Mouse (Mus musculus): Measurements from ENCODE around the gene Yipf6. TPM values are rescaled to one million over a fixed set of nuclear protein-coding genes. Genes with fewer than 3 reads are reported as not detected.
A peak's percentile ranks its signal among the peaks of the same experiment; 100 is the strongest.

Gene Yipf6
- polyA plus RNA-seq (2014; fragmentation: Nextera tagmentation; extraction: Ambion mirVana): 14.5 and 21.4 TPM in 2 replicates

DNA sequence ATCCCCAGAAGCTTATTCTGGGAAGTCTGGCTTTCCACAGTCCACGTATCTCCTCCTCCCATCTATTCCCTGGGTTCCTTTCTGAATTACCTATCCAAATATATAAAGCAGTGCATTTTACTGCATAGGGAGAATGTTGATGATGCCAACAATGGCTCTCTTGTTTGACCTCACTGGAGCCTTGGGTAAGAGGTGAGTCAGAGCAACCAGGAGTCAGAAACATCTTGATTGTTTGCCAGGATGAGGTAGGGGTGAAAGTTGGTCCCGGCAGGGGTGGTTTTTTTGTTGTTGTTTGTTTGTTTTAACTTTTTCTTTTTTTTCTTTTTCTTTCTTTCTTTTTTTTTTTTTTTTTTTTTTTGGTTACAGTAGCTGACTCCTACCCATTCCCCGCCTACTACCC is at the start of gene Yipf6:
TSS of gene Yipf6 (plus strand) at position 216 of the 400 bp plus-strand sequence.
- H3K27me3 ChIP-seq (ENCODE audit: control insufficient read depth, insufficient read depth, low read length): no peaks in the 10 kb centered on the region
- H3K27ac ChIP-seq (replicated peaks; ENCODE audit: low read depth, low read length): peak within 1 kb of the TSS; percentile 89
- no peaks in the 10 kb centered on the region for H3K9me3 ChIP-seq (ENCODE audit: control insufficient read depth, low read length)
- DNase-seq (no peak), ATAC-seq (ENCODE audit: low FRiP score, low TSS enrichment) (no peak)
- peak within 1 kb of the TSS; percentile 60 for H3K9ac ChIP-seq (replicated peaks; ENCODE audit: low read length)
- H3K36me3 ChIP-seq (ENCODE audit: control insufficient read depth, insufficient read depth, low read length): no peaks in the 10 kb centered on the region
- H3K4me1 ChIP-seq (ENCODE audit: control insufficient read depth, insufficient read depth, low read length): 0 out of 2 replicates have a peak, but pooled peaks cover 6% of the 10 kb centered on the region
- H3K4me3 ChIP-seq (replicated peaks; ENCODE audit: low read depth, low read length): peak within 1 kb of the TSS; percentile 51
- WGBS: 74% methylated on average over 3 of the region's 3 CpGs
- peak within 1 kb of the TSS; percentile 58 for H3K4me2 ChIP-seq (ENCODE audit: low read length)

DNA sequence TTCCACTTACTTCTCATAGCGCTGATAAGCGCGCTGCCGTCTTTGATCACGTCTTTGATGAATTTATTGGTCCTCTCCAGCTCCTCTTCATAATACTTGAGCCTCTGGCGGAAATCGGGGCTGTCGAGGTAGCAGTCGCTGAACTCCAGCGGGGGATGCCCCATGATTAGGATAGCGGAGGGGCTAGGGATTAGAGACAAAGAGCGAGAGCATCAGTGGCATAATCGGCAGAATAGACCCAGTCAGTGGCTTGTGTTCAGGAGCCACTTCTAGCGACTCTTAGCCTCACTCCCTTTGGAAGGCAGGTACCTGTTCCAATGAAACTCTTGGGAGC is 46.1 kb upstream of the Yipf6 start:
- Histone ChIP-seq H3K4me3 (replicated peaks; ENCODE audit: low read depth, low read length) (peak overlapping the region; percentile 52), H3K27ac (replicated peaks; ENCODE audit: low read depth, low read length) (peak overlapping the region; percentile 90), H3K4me2 (ENCODE audit: low read length) (peak overlapping the region; percentile 59), H3K9ac (replicated peaks; ENCODE audit: low read length) (peak overlapping the region; percentile 62), H3K9me3 (ENCODE audit: control insufficient read depth, low read length) (no peaks in the 10 kb centered on the region), H3K27me3 (ENCODE audit: control insufficient read depth, insufficient read depth, low read length) (no peaks in the 10 kb centered on the region), H3K36me3 (ENCODE audit: control insufficient read depth, insufficient read depth, low read length) (no peaks in the 10 kb centered on the region), H3K4me1 (ENCODE audit: control insufficient read depth, insufficient read depth, low read length) (peaks cover 10% of the 10 kb centered on the region)
- ATAC-seq (ENCODE audit: low FRiP score, low TSS enrichment) (peak; percentile 60), DNase-seq (no peak)
- 22% methylated on average over 14 of the region's 14 CpGs for WGBS

DNA sequence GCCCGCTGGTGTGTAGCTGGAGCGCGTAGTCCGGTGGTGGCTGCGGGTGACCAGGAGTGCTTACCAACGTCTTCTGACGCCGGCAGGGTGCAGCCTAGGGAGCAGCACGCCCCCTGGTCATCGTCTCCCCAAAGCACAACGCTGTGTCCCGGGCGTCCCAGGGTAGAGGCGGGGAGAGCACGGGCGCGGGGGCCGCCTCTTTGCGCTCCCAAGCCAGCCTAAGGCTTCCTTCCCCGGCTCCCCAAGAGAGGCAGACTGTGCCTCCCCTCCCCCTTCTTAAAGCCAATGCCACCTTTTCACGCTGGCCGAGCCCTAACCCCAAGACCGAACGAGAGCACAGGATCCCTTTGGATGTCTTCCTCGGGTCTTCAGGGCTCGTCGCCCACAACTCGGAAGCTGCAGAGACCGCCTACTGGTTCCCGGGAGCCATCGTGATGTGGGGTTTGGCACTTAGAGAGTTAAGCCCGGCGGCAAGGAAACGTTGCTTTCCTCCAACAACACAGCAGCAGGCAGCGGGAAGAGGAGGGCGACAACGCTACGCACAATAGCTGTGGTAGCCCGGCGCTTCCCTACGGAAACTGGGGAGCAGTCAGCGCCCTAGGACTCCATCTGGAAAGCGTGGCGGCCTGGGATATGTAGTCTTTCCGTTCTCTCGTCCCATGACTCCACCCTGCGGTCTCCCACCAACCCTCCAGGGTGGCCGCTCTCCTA is 45.6 kb upstream of the Yipf6 start, which contains the start of gene Ophn1:
TSS of gene Ophn1 (minus strand) at position 620 of the 711 bp plus-strand sequence.
- 17% methylated on average over 48 of the region's 48 CpGs for WGBS
- no peaks in the 10 kb centered on the region for H3K36me3 ChIP-seq (ENCODE audit: control insufficient read depth, insufficient read depth, low read length)
- peaks cover 10% of the 10 kb centered on the region for H3K4me1 ChIP-seq (ENCODE audit: control insufficient read depth, insufficient read depth, low read length)
- no peaks in the 10 kb centered on the region for H3K27me3 ChIP-seq (ENCODE audit: control insufficient read depth, insufficient read depth, low read length)
- H3K4me3 ChIP-seq (replicated peaks; ENCODE audit: low read depth, low read length): peak within 1 kb of the TSS; percentile 52
- H3K9ac ChIP-seq (replicated peaks; ENCODE audit: low read length): peak within 1 kb of the TSS; percentile 62
- no peaks in the 10 kb centered on the region for H3K9me3 ChIP-seq (ENCODE audit: control insufficient read depth, low read length)
- DNase-seq: peak; percentile 86
- ATAC-seq (ENCODE audit: low FRiP score, low TSS enrichment): peak; percentile 93
- peak within 1 kb of the TSS; percentile 59 for H3K4me2 ChIP-seq (ENCODE audit: low read length)
- peak within 1 kb of the TSS; percentile 90 for H3K27ac ChIP-seq (replicated peaks; ENCODE audit: low read depth, low read length)

DNA sequence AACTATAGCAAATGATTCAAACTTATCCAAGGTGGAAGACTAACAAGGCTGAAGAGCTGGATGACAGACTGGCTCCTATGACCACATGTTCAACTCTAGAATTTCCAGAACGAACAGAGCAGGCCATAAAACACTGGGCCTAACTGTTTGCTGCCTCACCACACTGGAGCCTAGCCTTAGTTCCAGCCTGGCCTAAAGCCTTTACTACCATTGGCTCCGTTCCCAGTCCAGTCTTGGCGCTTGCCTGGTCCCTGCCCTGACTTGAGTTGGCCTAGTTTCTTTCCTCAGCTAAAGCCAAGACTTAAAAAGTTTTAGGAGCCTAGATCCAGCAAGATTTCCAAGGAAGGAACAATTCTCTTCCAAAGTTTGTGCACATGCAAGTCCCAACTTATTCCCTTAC is 37.8 kb upstream of the Yipf6 start:
- WGBS: 74% methylated on average over 3 of the region's 3 CpGs
- DNase-seq (no peak), ATAC-seq (ENCODE audit: low FRiP score, low TSS enrichment) (no peak)
- H3K36me3 ChIP-seq (ENCODE audit: control insufficient read depth, insufficient read depth, low read length): no peaks in the 10 kb centered on the region
- no peak overlapping the region for H3K4me2 ChIP-seq (ENCODE audit: low read length)
- H3K9ac ChIP-seq (replicated peaks; ENCODE audit: low read length): no peak overlapping the region
- no peaks in the 10 kb centered on the region for H3K4me1 ChIP-seq (ENCODE audit: control insufficient read depth, insufficient read depth, low read length)
- no peak overlapping the region for H3K4me3 ChIP-seq (replicated peaks; ENCODE audit: low read depth, low read length)
- H3K27me3 ChIP-seq (ENCODE audit: control insufficient read depth, insufficient read depth, low read length): no peaks in the 10 kb centered on the region
- no peak overlapping the region for H3K27ac ChIP-seq (replicated peaks; ENCODE audit: low read depth, low read length)
- no peaks in the 10 kb centered on the region for H3K9me3 ChIP-seq (ENCODE audit: control insufficient read depth, low read length)

DNA sequence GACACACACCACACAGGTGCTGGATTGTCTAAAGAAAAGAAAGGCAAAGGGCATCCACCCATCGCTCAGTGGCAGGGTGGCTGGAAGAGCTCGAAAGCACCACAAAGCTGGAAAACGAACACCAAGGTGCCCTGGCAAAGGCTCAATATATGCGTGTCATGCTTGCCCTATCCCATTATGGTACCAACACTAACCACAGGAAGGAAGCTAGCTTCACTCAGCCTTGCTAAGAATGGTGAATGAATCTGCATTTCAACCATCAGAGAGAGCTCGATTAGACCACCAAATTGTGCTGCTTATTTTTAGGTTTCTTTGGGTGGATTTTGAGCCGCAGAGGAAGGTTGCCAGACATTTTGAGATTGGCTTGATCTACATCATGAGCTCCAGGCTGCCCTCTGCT is 31.9 kb upstream of the Yipf6 start:
- WGBS: 85% methylated on average over 6 of the region's 6 CpGs
- no peak overlapping the region for H3K4me3 ChIP-seq (replicated peaks; ENCODE audit: low read depth, low read length)
- ATAC-seq (ENCODE audit: low FRiP score, low TSS enrichment) (no peak), DNase-seq (no peak)
- H3K9ac ChIP-seq (replicated peaks; ENCODE audit: low read length): no peak overlapping the region
- no peak overlapping the region for H3K27ac ChIP-seq (replicated peaks; ENCODE audit: low read depth, low read length)
- no peaks in the 10 kb centered on the region for H3K36me3 ChIP-seq (ENCODE audit: control insufficient read depth, insufficient read depth, low read length)
- H3K4me2 ChIP-seq (ENCODE audit: low read length): no peak overlapping the region
- H3K4me1 ChIP-seq (ENCODE audit: control insufficient read depth, insufficient read depth, low read length): no peaks in the 10 kb centered on the region
- no peaks in the 10 kb centered on the region for H3K9me3 ChIP-seq (ENCODE audit: control insufficient read depth, low read length)
- no peaks in the 10 kb centered on the region for H3K27me3 ChIP-seq (ENCODE audit: control insufficient read depth, insufficient read depth, low read length)

DNA sequence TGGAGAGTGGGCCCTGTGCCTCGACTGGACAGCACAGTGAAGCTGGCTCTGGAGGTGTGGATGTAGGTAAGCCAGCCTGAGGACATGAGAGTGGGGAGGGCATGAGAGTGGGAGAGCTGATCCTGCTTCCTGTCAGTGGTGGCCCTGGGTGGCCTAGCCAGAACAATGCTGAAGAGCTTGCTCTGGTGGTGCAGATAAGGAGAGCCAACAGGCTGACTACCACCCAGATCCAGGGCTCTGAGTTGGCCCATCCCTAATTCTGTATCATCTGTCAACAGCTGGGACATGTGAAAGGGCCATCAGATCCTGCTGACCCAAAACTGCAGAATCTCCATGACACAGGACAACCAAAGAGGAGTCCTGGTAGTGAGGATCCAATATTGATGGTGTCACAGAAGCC is 27.2 kb upstream of the Yipf6 start:
- no peaks in the 10 kb centered on the region for H3K4me1 ChIP-seq (ENCODE audit: control insufficient read depth, insufficient read depth, low read length)
- no peaks in the 10 kb centered on the region for H3K9me3 ChIP-seq (ENCODE audit: control insufficient read depth, low read length)
- no peak overlapping the region for H3K9ac ChIP-seq (replicated peaks; ENCODE audit: low read length)
- H3K36me3 ChIP-seq (ENCODE audit: control insufficient read depth, insufficient read depth, low read length): no peaks in the 10 kb centered on the region
- ATAC-seq (ENCODE audit: low FRiP score, low TSS enrichment) (no peak), DNase-seq (no peak)
- no peak overlapping the region for H3K4me2 ChIP-seq (ENCODE audit: low read length)
- WGBS: 57% methylated on average over 1 of the region's 1 CpGs
- no peaks in the 10 kb centered on the region for H3K27me3 ChIP-seq (ENCODE audit: control insufficient read depth, insufficient read depth, low read length)
- H3K4me3 ChIP-seq (replicated peaks; ENCODE audit: low read depth, low read length): no peak overlapping the region
- no peak overlapping the region for H3K27ac ChIP-seq (replicated peaks; ENCODE audit: low read depth, low read length)

DNA sequence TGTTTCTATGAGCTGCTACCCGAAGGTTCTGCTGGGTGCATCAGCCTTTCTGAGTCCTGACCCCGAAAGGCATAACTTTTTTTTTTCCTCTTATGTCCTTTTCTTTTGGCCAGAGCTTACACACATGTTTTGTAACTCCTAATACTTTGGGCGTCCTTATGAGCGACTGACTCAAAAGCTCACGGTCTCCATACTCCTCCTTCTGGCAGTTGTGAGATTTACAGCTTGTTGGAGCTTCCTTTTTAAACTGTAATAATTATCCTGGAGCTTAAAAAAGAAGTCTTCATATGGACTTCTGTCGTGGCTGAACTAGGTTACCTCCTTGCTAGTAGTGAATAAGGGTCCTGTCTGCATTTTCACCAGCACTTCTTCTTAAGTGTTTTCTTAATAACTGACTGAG is 16.7 kb upstream of the Yipf6 start:
- Histone ChIP-seq H3K9me3 (ENCODE audit: control insufficient read depth, low read length) (no peaks in the 10 kb centered on the region), H3K4me2 (ENCODE audit: low read length) (no peak overlapping the region), H3K4me3 (replicated peaks; ENCODE audit: low read depth, low read length) (no peak overlapping the region), H3K4me1 (ENCODE audit: control insufficient read depth, insufficient read depth, low read length) (no peaks in the 10 kb centered on the region), H3K27me3 (ENCODE audit: control insufficient read depth, insufficient read depth, low read length) (no peaks in the 10 kb centered on the region), H3K27ac (replicated peaks; ENCODE audit: low read depth, low read length) (no peak overlapping the region), H3K36me3 (ENCODE audit: control insufficient read depth, insufficient read depth, low read length) (no peaks in the 10 kb centered on the region), H3K9ac (replicated peaks; ENCODE audit: low read length) (no peak overlapping the region)
- WGBS: 29% methylated on average over 6 of the region's 6 CpGs
- peak; percentile 79 for DNase-seq
- no peak for ATAC-seq (ENCODE audit: low FRiP score, low TSS enrichment)

DNA sequence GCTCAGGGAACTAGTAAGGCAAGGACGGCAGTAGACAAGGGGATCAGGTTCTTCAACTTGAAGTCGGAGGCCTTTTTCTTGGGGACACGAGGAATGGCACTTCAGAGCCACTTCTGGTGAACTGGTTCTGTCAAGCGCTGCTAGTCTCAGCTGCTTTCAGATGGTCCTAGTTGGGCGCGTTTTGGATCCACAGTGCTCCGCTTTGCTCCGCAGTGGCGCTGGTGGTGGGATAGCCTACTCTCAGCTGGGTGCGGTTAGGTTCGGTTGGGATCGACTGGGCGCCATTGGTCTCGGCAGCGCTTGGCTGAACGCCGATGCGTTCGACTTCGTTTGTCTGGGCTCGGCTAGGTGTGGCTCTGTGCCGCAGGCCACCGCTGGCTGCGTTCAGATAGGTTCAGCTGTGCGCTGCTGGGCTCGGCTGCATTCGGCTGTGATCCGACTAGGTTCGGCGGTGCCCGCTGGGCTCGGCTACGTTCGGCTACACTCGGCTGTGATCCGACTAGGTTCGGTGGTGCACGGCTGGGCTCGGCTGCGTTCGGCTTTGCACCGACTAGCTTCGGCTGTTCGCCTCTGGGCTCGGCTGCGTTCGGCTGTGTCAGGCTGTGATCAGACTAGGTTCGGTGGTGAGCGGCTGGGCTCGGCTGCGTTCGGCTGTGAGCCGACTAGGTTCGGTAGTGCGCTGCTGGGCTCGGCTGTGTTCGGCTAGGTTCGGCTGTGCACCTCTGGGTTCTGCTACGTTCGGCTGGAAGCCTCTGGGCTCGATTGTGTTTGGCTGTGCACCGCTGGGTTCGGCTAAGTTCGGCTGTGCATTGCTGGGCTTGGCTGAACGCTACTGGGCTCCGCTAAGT is 815 bp downstream of the Yipf6 start:
- peak; percentile 94 for DNase-seq
- H3K9ac ChIP-seq (replicated peaks; ENCODE audit: low read length): peak overlapping the region; percentile 60
- H3K4me2 ChIP-seq (ENCODE audit: low read length): peak overlapping the region; percentile 58
- H3K4me3 ChIP-seq (replicated peaks; ENCODE audit: low read depth, low read length): peak overlapping the region; percentile 51
- H3K4me1 ChIP-seq (ENCODE audit: control insufficient read depth, insufficient read depth, low read length): 0 out of 2 replicates have a peak, but pooled peaks cover 6% of the 10 kb centered on the region
- H3K27me3 ChIP-seq (ENCODE audit: control insufficient read depth, insufficient read depth, low read length): no peaks in the 10 kb centered on the region
- 27% methylated on average over 66 of the region's 66 CpGs for WGBS
- H3K27ac ChIP-seq (replicated peaks; ENCODE audit: low read depth, low read length): peak overlapping the region; percentile 89
- ATAC-seq (ENCODE audit: low FRiP score, low TSS enrichment): peak; percentile 94
- no peaks in the 10 kb centered on the region for H3K36me3 ChIP-seq (ENCODE audit: control insufficient read depth, insufficient read depth, low read length)
- H3K9me3 ChIP-seq (ENCODE audit: control insufficient read depth, low read length): no peaks in the 10 kb centered on the region
